Mouse (Mus musculus): Measurements from ENCODE around the gene Fam83f. TPM values are rescaled to one million over a fixed set of nuclear protein-coding genes. Genes with fewer than 3 reads are reported as not detected.

Fam83f gene
- total and polyA plus RNA-seq, 2 experiments from 2014 or later: 0.48 to 0.93 TPM

DNA sequence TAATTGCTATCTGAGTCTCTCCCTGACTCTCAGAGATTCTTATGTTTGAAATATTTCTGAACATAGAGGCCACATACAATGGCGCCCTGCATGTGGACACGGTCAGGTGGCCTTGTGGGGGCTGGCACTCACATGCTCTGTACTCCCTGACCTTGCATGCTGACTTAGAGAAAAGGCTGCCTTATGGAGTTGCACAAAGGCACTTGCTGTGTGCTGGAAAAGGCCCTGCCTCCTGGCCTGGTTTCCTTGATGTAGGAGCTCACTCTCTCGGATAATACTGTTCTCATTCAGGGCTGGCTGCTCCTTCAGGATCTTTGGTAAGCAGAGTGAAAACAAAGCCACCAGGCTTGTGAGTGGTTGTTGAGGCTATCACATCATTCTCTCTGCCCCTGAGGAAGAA is 12.3 kb downstream of the Fam83f start:
- Histone ChIP-seq H3K36me3 (ENCODE audit: insufficient read depth, low read length) (no peaks in the 10 kb centered on the region), H3K9me3 (ENCODE audit: low read length) (no peaks in the 10 kb centered on the region), H3K4me2 (ENCODE audit: low read depth, low read length, poor library complexity, severe bottlenecking) (no peak overlapping the region), H3K9ac (replicated peaks; ENCODE audit: low read length, poor library complexity, severe bottlenecking) (no peak overlapping the region; the same call in 1 of the 2 replicates), H3K27me3 (ENCODE audit: insufficient read depth, low read length) (no peaks in the 10 kb centered on the region), H3K27ac (ENCODE audit: low read depth, low read length) (peak overlapping the region; percentile 65), H3K4me3 (ENCODE audit: low read depth, low read length) (no peak overlapping the region), H3K4me1 (ENCODE audit: insufficient read depth, low read length) (peaks cover 18% of the 10 kb centered on the region)
- 0 out of 2 replicates have a peak, but pooled peaks have one; percentile 51 for ATAC-seq (ENCODE audit: low FRiP score)
- no peak for TF ChIP-seq CTCF (IDR thresholded peaks at IDR 0.05)
- DNase-seq (ENCODE audit: low spot score): peak; percentile 53
- 44% methylated on average over 3 of the region's 3 CpGs for WGBS

DNA sequence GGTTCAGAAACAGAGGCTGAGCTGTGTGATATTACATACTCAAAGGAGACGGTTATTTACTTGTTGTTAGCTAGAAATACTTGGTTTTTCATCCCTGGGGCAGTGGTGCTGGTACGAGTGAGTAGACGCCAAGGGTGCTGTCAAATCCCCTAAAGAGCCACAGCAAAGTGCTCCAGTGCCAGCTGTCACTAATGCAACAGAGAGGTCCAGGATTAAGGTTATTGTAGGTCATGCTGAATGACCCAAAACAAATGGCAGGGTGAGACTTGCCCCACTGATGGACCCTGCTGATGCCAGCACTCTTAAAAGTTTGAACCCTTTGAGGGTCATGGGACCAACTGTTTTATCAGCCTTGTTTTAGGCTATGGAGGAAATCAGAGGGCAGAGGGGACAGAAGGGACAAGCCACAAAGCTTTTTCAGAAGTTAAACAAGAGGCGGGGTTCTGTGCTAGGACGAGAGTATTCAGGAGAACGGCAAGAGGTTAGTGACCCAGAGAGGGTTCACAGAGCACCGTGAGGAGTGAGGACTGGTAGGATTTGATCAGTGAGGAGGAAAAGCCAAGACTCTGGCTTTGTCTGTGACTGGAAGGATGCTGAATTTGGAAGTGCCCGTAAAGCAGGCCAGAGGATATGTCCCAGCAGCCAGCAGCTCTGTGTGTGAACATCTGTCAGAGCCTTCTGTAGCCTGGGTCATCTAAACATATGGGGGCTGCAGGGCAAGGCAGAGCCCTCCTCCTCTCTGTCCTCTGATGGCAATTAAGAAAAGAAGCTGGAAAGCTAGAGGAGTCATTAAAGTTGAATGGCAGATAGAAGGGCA is 13.3 kb downstream of the Fam83f start:
- Histone ChIP-seq H3K36me3 (ENCODE audit: insufficient read depth, low read length) (no peaks in the 10 kb centered on the region), H3K4me2 (ENCODE audit: low read depth, low read length, poor library complexity, severe bottlenecking) (no peak overlapping the region), H3K9ac (replicated peaks; ENCODE audit: low read length, poor library complexity, severe bottlenecking) (no peak overlapping the region), H3K9me3 (ENCODE audit: low read length) (no peaks in the 10 kb centered on the region), H3K4me1 (ENCODE audit: insufficient read depth, low read length) (peaks cover 16% of the 10 kb centered on the region), H3K27ac (ENCODE audit: low read depth, low read length) (no peak overlapping the region), H3K4me3 (ENCODE audit: low read depth, low read length) (no peak overlapping the region), H3K27me3 (ENCODE audit: insufficient read depth, low read length) (no peaks in the 10 kb centered on the region)
- TF ChIP-seq CTCF (IDR thresholded peaks at IDR 0.05): no peak
- ATAC-seq (ENCODE audit: low FRiP score) (no peak), DNase-seq (ENCODE audit: low spot score) (no peak)
- 21% methylated on average over 8 of the region's 8 CpGs for WGBS

DNA sequence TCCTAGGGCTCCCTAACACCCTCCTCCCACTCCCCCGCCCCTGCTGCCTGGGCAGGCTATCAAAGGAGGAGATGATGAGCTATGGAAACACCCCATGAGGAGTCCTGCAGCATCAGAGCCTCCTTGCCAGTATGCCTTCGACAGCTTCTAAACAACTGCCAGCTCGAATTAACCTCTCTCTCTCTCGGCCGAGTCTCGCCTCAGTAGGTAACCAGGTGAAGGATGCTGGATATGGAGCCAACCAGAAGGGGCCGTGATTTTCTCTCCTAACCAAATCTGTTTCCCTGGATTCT is 13.9 kb downstream of the Fam83f start:
- Histone ChIP-seq H3K9me3 (ENCODE audit: low read length) (no peaks in the 10 kb centered on the region), H3K36me3 (ENCODE audit: insufficient read depth, low read length) (no peaks in the 10 kb centered on the region), H3K4me3 (ENCODE audit: low read depth, low read length) (no peak overlapping the region), H3K4me2 (ENCODE audit: low read depth, low read length, poor library complexity, severe bottlenecking) (no peak overlapping the region), H3K27me3 (ENCODE audit: insufficient read depth, low read length) (no peaks in the 10 kb centered on the region), H3K4me1 (ENCODE audit: insufficient read depth, low read length) (peaks cover 16% of the 10 kb centered on the region), H3K9ac (replicated peaks; ENCODE audit: low read length, poor library complexity, severe bottlenecking) (no peak overlapping the region), H3K27ac (ENCODE audit: low read depth, low read length) (no peak overlapping the region)
- DNase-seq (ENCODE audit: low spot score): peak; percentile 64
- no peak for TF ChIP-seq CTCF (IDR thresholded peaks at IDR 0.05)
- 28% methylated on average over 7 of the region's 7 CpGs for WGBS
- ATAC-seq (ENCODE audit: low FRiP score): no peak; the same call in 1 of the 2 replicates

DNA sequence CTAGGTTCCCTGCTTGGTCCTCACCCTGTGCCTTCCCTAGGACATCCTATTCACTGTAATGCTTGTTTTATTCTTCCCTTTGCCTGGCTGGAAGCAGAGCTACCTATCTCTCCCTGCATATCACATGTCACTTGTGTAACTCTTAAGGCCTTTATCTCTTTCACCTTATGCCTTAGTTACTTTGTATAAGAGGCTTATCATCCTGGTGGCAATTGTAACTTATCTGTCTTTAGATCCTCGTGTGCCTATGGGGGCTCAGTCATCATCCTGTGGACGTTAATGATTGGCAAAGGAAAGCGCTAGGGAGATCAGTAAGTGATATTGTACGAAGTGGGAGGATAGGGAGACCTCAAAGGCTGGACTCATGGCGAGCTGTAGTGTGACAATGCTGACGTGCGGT is 16.9 kb downstream of the Fam83f start:
- no peak overlapping the region for H3K9ac ChIP-seq (replicated peaks; ENCODE audit: low read length, poor library complexity, severe bottlenecking)

DNA sequence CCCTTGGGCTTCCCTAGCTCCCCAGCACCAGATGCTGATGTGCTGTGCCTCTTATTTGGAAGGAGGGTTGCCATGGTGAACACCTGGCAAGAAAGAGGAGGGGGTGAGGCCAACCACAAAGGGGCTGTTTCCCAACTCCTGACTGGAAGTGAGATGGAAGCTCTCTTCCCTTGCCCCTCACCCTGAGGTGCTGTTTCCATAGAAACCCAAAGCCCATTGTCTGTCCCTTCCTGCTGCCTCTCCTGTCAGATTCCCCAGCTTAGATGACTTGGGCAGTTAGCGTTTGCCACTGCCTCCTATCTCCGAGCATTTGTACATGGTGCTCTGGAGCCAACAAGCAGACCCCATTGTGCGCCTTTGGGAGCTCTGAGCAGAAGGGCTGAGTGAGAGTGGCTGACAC is 21.8 kb downstream of the Fam83f start:
- Histone ChIP-seq H3K27me3 (ENCODE audit: insufficient read depth, low read length) (no peaks in the 10 kb centered on the region), H3K9ac (replicated peaks; ENCODE audit: low read length, poor library complexity, severe bottlenecking) (no peak overlapping the region), H3K36me3 (ENCODE audit: insufficient read depth, low read length) (no peaks in the 10 kb centered on the region), H3K9me3 (ENCODE audit: low read length) (no peaks in the 10 kb centered on the region), H3K4me3 (ENCODE audit: low read depth, low read length) (no peak overlapping the region), H3K27ac (ENCODE audit: low read depth, low read length) (peak overlapping the region; percentile 38), H3K4me2 (ENCODE audit: low read depth, low read length, poor library complexity, severe bottlenecking) (no peak overlapping the region), H3K4me1 (ENCODE audit: insufficient read depth, low read length) (peaks cover 19% of the 10 kb centered on the region)
- TF ChIP-seq CTCF (IDR thresholded peaks at IDR 0.05): no peak; the same call in 1 of the 2 replicates
- WGBS: 24% methylated on average over 3 of the region's 3 CpGs
- no peak for DNase-seq (ENCODE audit: low spot score)
- ATAC-seq (ENCODE audit: low FRiP score): no peak; the same call in 1 of the 2 replicates

More for the DNA sequence above, 16.9 kb downstream of the Fam83f start:
- DNase-seq (ENCODE audit: low spot score): no peak
- Histone ChIP-seq H3K4me3 (ENCODE audit: low read depth, low read length) (no peak overlapping the region), H3K27ac (ENCODE audit: low read depth, low read length) (no peak overlapping the region), H3K9me3 (ENCODE audit: low read length) (no peaks in the 10 kb centered on the region), H3K36me3 (ENCODE audit: insufficient read depth, low read length) (no peaks in the 10 kb centered on the region), H3K4me1 (ENCODE audit: insufficient read depth, low read length) (peaks cover 26% of the 10 kb centered on the region), H3K4me2 (ENCODE audit: low read depth, low read length, poor library complexity, severe bottlenecking) (no peak overlapping the region), H3K27me3 (ENCODE audit: insufficient read depth, low read length) (no peaks in the 10 kb centered on the region)
- TF ChIP-seq CTCF (IDR thresholded peaks at IDR 0.05): no peak
- no peak for ATAC-seq (ENCODE audit: low FRiP score)
- WGBS: 70% methylated on average over 7 of the region's 7 CpGs

DNA sequence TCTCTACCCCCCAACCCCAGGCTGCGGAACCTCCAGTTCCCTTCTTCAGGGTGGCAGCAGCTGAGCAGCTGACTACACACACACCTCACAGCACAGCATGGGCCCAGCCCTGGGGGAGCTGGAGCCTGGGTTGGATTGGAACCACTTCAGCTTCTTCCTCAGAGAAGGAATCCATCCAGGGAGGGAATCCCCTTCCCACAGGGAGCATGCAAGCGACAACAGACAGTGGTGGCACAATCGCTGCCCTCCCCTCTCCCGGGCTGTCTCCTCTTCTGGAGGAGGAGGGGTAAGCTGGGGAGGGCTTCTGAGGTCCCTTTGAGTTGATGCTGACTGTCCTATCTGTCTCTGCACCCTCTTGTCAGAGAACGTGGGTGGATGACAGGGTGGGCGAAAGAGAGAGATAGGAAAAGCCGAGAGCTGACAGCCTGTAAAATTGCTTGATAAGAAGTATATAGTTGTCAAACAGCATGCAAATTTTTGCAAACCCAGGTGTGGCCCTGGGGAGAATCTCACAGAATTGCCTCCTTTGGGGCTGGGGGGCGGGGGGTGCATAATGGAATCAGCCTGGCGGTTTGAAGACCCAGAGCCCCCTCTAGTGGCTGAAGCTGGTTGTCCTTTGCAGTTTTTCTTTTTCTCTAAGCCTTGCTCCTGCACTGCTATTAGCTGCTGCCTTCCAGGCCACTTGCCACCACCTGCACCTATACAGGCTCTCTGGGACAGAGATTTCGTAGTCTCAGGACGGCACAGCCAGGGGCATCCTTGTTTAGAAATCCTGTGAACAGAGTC is 22.7 kb downstream of the Fam83f start:
- 9% methylated on average over 11 of the region's 11 CpGs for WGBS
- Histone ChIP-seq H3K9ac (replicated peaks; ENCODE audit: low read length, poor library complexity, severe bottlenecking) (no peak overlapping the region), H3K36me3 (ENCODE audit: insufficient read depth, low read length) (no peaks in the 10 kb centered on the region), H3K27ac (ENCODE audit: low read depth, low read length) (peak overlapping the region; percentile 38; the same call in 1 of the 2 replicates), H3K27me3 (ENCODE audit: insufficient read depth, low read length) (no peaks in the 10 kb centered on the region), H3K4me2 (ENCODE audit: low read depth, low read length, poor library complexity, severe bottlenecking) (peak overlapping the region; percentile 33), H3K4me1 (ENCODE audit: insufficient read depth, low read length) (peaks cover 19% of the 10 kb centered on the region), H3K4me3 (ENCODE audit: low read depth, low read length) (no peak overlapping the region), H3K9me3 (ENCODE audit: low read length) (no peaks in the 10 kb centered on the region)
- peak; percentile 89 for TF ChIP-seq CTCF (IDR thresholded peaks at IDR 0.05)
- ATAC-seq (ENCODE audit: low FRiP score) (peak; percentile 42; the same call in 1 of the 2 replicates), DNase-seq (ENCODE audit: low spot score) (peak; percentile 86)

Measured in midbrain, postnatal 0 days (tissue).